Mouse (Mus musculus) liver, postnatal 0 days (tissue): ENCODE data around the gene Gm10188.

Experiments used
- CTCF ChIP-seq: sonication (generic); IDR thresholded peaks from 2 replicates; pipeline ENCODE4 v1.5.1; 2016; ENCODE audit warnings: antibody characterized with exemption, low read depth
- EP300 ChIP-seq: IDR thresholded peaks from 2 replicates; pipeline ENCODE4 v1.6.1; 2016; ENCODE audit warnings: antibody characterized with exemption, low read depth, mild to moderate bottlenecking

- TF ChIP-seq EP300 (no peak), CTCF (no peak)
Observed at GRCm38 (mm10) chr1:132188442-132189066, 41.0 kb downstream of the Gm10188 start.
